Mouse (Mus musculus) regulatory T cell (primary cell): ENCODE measurements around the gene Lims1.

Source experiments
- in situ Hi-C: fragments of 300-600 bp; cut with MboI, MseI; formaldehyde crosslinking; loops from one replicate; pipeline ENCODE4 v1.15.1; 2025; ENCODE audit warnings: high pct_unique_total_duplicates

Gene Lims1

DNA sequence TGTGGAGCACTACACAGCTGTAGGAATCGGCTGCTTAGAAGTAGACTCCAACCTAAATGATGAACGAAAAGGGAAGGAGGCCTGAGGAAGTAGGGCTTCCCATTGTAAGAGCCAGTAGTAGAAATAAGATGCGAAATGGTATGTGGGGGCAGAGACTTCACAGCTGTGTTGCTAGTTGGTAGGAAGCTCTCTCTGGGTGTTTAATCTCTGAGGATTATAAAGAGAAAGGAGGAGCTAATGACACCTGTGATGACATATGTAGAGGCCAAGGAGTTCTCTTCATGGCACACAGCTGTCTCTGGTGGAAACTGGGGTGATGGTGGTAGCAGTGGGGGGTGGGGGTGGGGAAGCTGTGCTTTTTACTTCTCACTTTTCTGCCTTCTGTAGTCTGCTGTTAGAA, 27.3 kb downstream of the Lims1 start:
- in situ Hi-C loops: no loop called here

DNA sequence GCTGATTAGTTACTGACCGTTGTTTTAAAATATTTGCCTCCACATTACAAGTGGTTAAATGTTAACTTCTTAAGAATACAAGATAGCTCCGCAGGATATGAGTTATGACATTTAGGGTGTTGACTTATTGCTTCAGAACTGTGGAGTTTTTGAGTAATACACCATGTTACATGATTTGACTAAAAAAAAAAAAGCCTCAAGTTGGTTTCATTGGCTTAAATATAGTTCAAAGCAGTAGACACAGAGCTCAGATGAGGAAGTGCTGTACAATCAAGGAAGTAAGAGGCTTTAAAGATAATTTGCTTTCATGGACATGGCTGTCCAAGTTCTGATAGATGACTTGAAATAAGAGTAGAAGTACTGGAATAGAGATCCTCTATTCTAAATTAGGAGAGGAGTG, 28.4 kb downstream of the Lims1 start:
- in situ Hi-C loops: no loop called here

DNA sequence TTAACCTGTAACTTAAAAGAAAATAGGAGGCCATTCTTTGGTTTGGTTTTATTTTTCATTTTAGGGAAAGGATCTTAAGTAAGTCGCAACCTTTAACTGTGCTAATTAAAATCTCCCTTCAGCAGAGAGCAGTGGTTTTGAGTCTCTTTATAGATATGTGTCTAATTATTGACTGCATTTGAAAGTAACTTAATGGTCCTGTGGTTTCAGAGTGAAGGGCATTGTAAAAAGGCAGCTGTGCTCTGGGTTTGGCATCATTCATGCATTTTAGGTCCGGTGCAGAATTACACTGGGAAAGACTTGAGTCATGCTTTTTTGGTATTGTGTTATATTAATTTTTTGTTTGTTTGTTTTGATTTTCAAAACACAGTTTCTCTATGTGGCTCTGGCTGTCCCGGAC, 29.1 kb downstream of the Lims1 start:
- in situ Hi-C loops: no loop called here

DNA sequence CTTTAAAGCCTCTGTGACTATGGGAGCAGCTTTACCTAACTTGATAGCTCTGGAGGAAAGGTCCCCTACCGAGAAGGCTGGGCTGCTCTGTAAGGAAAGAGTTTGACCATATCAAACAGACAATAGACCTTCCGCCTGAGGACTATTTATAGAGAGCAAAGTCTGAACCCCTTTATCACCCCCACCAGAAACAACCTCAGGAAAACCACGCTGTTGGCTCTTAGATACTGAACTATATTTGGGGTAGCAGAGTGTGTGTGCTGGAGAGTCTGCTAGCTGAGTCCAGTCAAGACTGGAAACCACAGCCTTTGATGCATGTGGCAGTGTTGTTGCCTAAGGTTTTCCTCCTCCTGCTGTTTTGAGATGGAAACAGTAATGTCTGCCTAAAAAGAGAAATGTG, 31.3 kb downstream of the Lims1 start:
- in situ Hi-C loops: no loop called here

DNA sequence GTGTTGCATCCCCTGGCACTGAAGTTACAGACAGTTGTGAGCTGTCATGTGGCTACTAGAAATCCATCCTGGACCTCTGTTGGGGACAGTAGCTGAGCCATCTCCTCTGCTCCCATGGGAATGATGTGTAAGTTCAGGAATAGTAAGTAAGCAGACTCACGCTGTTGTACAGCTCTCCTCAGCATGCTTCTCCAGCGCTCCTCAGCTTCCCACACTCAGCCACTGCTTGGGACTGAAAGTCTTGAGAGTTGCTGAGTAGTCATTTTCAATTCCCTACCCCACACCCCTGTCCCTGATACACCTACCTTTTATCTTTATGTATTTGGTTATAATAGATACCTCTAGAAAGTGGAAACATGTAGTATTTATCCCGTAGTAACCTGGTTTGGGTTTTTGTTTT, 33.2 kb downstream of the Lims1 start:
- in situ Hi-C loops: no loop called here

DNA sequence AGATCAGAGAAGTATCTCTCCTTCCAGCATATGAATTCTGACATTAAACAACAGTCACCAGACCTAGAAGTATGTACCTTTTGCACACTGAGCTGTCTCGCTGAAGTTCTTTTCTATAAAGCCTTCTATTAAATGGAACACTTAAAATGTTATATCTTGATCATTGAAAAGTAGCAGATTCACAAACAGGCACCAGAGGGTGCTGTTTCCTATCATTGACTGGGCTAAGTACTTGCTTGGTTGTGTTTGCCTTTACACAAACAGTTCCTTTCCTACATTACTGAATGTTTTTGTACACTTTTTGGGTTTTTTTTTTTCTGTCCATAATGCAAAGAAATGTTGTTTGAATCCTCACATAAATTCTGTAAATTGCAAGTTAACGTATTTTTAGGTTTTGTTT, 35.9 kb downstream of the Lims1 start:
- in situ Hi-C loops: no loop called here

DNA sequence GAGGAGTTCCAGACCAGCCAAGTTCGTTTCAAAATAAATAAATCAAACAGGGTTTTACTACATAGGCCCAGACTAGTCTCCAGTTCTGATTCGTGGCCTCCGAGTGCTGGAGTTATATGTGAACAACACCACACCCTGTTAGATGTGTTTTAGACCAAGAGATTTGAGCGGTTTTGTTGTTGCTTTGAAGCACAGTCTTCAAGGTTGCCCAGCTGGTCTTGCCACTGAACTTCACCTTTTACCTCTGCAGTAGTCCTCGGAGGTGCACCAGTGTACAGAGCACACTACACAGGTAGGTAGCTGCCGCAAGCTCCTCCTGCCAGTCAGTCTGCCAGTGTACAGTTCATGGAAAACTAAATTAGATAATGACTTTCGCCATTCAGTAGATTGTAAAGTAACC, 36.7 kb downstream of the Lims1 start:
- in situ Hi-C loops: no loop called here

DNA sequence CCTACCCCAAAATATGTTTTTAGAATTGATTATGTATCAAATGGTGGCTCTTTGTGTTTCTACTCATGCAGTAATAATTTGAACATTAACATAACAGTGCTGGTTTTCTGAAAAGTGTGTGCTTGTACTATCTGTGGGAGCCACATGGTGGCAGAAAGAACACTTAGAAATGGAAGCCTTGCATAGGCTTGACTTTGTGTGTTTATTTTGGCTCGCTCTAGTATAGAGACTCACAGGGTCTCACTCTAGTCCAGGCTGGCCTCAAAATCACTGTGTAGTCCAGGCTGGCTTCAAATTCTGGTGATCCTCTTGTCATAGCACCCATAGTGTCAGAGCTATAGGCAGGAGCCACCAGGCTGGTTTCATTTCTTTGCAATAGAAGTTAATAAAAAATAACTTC, 39.5 kb downstream of the Lims1 start:
- in situ Hi-C loops: no loop called here

DNA sequence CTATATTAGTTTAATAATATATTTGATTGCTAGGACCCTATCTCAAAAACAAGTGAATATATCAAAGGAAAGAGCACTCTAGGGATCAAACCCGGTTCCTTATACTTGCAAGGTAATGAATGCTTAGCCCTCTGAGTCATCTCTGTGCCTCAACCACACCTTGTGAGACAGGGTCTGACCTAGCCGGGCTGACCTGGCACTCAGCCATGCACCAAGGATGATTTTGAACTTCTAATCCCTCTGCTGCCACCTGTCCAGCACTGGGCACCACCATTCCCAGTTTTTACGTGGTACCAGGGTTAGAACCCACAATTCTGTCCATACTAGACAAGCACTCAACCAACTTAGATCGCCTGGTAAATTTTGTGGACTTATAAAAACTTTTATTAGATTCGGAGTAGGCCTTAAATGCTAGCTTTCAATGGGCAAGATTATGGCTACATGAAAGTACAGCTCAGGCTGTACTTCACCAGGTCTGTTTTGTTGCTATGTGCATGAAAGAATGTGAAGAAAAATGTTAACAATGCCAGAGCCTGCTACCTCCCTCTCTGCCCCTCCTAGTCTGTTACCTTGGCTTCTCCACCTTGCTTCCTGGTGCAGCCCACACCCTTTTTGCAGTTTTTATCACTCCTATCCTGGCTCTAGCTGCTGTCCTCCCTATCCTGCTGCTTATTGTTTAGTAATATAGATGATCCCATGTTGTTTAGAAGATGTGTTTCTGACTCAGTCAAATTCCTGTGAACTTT, 41.7 kb downstream of the Lims1 start:
- in situ Hi-C loops: no loop called here

DNA sequence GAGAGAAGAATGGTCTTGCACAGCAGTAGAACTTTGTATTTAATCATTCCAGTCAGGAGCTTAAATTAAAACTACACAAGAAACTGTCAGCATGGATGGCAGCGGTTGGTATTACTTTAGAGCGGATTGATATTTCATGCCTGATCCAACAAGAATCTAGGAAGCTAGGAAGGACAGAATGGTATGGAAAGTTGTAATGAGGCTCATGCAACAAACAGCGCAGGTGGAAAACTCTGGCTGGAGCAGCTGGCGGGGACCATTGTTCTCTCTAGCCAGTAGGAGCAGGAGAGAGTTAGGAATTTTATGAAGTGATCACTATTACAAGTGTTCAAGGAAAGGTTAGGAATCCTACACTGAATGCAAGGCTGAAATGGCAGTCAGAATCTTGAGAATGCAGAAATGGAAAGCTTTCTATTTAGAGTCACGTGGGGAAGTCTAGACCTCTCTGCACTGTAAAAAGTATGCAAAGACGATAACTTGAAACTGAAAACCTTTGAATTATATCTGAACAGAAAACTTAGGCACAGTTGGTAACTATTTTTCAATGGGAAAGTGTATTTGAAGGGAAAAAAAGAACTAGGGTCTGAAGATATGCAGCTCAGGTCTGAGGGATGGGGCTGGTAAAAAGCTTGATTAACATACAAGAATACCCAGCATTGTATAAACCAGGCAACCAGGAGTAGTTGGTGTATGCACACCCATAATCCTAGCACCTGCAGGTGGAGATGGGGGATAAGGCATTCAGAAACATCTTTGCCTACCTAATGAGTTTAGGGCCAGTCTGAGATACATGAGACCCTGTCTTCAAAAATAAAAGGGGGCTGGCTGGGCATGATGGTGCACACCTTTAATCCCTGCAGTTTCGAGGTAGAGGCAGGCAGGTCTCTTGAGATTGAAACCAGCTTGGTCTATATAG, 45.8 kb downstream of the Lims1 start:
- in situ Hi-C loops: no loop called here

DNA sequence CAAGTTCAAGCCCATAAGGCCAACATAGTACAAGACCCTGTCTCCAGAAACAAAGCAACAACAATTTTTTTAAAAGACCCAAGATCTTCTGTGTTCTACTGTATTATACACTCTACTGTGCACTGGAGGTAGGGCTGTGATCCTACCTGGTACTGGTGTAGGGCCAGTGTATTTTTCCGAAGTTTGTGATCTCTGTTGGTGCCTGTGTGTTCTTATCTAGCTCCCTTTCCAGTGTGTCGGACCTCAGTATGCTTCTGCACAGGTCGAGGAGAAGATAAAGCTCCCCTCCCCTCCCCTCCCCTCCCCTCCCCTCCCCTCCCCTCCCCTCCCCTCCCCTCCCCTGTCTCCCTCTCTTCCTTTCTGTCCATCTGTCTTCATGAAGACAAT, 46.4 kb downstream of the Lims1 start:
- in situ Hi-C loops: no loop called here

DNA sequence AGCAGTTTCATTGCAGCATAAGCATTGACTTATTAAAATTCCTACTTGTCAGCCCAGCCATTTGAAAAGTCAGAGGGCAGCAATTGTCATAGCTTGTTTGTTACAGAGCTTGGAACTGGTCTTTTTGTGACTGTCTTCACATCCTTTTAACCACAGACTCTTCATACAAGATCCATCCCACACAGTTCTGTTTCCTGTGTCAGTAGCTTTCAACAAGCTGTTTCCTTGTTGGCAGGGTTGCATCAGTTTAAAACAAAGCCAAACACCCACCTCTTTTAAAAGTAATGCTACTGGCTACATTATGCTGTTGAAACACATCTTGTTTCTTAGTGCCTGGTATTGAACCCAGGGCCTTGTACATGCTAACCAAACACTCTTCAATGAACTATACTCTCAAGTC, 46.9 kb downstream of the Lims1 start:
- in situ Hi-C loops: no loop called here

DNA sequence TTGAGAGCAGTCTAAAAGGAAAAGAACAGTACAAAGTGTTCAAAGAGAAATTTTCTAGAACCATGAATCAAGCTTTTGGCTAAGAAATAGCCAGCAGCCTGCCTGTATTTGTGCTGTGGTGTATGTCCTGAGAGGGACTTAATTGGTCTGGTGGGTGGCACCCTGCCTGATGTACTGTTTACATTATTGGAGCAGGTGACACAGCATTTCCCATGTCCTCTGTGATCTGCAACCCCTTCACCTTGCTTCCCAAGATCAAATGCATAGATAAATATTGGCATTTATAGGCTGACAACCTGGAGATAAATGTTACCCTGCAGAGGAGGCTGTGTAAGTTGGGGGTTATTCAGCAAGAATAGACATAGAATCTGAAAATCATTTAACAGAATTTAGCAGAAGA, 47.3 kb downstream of the Lims1 start:
- in situ Hi-C loops: no loop called here

DNA sequence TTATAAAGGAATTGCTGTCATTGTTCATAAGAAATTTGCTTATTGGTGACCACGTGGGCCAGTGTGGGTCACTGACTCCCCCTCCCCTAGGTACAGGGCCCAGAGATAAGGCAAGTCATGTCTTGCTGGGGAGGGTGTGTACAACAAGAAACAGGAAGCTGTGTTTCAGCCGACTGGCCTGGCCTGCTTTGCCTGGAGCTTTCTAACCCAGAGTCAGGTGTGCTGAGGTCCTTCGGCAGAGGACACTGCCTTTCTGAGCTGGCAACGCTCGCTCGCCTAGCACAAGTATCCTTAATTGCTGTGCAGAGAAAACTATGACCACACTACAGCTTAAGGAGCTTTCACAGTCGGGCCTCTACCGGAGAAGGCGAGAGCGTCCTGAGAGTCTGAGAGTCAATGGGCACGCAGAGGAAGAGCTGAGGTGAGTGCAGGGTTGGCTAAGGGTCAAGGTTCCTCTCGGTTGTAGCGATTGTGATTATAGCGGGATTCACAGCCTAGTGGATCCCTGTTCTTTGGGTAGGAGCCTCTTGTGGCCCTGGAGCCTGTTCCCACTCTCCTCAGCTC, 48.1 kb downstream of the Lims1 start:
- in situ Hi-C loops: no loop called here

DNA sequence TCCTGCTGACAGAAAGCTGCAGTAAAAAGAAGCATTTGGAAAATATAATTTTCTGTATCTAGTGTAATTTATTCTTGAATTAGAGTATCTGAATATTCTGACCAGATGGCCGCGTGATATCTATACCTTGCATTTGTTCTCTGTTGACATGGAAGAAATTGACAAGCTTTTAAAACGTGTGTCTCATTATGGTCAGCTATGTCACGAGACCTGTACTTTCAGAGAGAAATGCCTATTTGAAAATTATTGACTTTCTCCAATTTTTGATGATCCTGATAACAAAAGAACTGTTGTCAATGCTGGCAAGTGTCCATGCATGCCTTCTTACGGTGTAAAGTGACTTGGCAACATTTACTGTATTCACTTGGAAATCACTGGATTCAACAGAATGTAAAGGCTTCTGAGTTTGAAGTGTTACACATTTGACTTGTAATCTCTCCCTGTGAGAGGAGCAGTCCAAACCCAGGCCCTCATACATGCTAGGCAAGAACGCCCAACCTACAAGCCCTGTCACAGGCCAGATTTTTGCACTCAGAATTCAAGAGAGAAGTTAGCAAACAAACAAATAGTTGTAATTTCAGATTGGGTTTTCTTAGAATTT, 49.3 kb downstream of the Lims1 start:
- in situ Hi-C loops: no loop called here

DNA sequence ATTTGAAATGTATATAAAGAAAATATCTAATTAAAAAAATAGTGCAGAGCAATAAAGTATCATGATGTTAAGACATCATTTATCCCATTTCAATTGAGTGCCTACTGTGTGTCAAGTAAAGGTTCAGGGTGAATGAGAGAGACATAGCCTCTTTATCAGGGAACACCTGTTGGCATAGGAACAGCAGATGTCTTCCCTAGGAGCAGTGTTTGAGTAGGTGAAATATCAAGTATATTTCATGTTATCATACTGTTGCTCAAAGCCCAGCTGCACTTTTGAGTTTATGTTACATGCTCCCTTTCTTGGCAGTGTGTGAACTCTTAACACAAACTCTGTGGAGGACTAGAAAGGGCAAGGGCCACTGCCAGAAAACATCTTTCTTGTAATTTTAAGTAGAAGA, 50.6 kb downstream of the Lims1 start:
- in situ Hi-C loops: no loop called here

DNA sequence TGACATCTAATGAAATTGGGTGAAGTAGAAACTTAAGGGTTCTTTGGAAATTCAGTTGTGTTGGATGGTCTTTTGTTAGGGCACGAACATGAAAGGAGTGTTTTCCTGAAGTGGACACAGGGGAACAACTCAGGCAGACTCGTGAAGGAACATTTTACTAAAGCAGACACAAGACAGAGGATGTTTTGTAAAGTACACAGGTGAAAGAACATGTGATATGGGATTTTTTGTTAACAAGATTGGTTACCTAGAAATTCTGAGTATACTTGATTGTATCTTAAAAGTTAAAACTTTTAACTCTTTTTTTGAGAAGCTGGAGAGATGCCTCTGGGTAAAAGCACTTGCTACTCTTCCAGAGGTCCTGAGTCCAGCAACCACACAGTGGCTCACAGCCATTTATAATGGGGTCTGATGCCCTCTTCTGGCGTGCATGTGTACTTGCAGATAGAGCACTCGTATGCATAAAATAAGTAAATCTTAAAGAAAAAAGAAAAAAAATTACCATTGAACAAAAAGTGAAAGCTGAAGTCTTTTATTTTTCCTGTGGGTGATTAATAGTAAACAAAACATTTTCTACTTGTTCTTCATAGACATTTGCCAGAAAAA, 54.4 kb downstream of the Lims1 start:
- in situ Hi-C loops: no loop called here

DNA sequence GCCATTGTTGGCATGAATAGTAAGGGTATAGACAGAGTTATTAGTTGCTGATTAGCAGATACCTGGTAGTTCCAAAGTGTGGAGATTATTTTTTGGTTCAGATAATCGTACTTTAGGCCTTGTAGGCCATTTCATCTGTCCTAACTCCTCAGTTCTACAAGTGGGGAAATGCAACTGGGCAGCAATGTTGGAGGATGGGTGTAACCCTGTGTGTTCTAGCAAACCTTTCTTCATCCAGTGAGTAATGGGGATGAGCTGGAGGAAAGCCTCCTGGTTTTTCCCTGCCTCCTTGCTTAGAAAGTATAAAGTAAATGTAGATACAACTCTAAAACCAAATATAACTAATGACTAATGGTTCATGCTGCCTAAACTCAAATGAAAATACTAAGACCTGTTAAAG, 55.1 kb downstream of the Lims1 start:
- in situ Hi-C loops: no loop called here

DNA sequence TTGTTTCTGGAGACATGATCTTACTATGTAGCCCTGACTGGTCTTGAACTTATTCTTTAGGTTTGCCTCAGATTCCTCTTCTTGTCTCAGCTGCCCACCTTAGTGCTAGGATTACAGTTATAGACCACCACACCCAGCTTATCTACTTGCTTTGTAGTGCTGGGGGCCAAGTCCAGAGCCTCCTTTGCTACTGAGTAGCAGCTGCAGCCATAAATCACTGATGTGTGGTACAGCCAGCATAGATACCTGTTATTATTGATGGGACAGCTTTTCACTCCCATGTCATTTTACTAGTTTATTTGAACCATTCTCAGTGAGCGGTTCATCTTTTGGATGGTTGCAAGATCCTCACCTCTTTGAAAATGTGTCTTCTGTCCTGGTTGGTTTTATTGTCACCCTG, 56.4 kb downstream of the Lims1 start:
- in situ Hi-C loops: no loop called here

DNA sequence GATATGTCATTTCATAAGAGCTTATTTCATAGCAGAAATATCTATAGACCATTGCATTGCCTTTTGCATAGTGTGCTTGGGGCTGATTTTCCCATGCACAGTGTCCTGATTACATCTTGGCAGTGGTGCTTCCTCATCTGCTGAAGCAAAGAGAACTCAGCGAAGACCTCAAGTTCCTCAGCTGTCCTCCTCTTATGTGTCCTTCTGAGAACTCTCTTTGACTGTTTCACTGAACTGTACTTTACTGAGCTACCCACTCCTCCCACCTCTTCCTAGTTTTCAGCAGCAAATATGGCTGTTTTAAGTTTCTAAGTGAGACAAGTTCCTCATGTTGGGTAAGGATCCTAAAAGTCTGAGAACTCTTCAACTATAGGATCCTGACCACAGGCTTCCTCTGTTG, 58.6 kb downstream of the Lims1 start:
- in situ Hi-C loops: no loop called here

DNA sequence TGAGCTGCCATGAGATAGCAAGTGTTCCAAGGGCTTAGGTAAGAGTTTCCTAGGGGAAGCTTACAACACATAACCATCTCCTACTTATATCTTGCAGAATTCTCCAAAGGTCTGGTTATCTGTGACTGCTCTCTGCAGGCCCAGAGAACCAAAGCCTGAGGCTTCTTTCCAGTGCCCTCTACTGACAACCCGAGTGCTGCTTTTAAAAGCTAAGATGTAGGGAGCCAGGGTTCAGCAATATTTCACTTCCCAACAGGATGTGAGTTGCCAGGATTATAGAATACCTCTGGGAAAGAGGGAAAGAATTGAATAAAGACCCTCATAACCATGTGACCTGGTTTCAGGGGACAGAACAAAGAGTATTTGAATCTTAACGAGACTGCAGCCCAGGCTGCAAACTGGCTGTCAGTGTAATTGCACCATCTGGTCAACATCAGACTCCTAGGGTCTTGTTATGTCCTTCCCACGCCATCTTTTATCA, 59.4 kb downstream of the Lims1 start:
- in situ Hi-C loops: no loop called here

DNA sequence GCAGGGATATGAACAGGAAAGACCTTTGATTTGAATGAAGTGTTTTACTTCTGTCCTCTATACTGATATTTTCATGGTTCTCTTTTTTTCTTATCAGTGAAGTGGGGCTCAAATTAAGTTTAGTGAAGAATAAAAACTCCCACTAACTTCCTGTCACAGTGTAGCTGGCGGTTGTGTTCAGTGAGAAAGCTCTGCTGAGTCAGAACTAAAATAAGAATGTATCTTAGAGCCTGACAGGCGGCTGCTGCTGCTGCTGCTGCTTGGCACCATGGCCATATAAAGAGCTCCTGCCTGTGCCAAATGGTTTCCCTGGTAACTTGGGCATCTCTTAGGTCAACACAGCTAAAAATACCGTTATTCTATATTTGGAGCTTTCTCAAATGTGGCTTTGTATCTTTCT, 60.0 kb downstream of the Lims1 start:
- in situ Hi-C loops: no loop called here
